In genomic region chr3:57519995-57520394, GRCm38 (mm10) we compare ENCODE assay signal across 18 mouse cellular contexts.
"Had no signal": no experiment of that assay in that cellular context is flagged by ENCODE, and none has a peak within 500 bp of the region (broad histone marks: within the 10 kb centered on the region; RNA-seq: fewer than 3 reads in every experiment).

No protein-coding gene starts in this region.

- H3K9me3 ChIP-seq: limb, embryonic 13.5 days; liver, embryonic 13.5 days; midbrain, embryonic 10.5 days; midbrain, embryonic 13.5 days; neural tube, embryonic 12.5 days; neural tube, embryonic 15.5 days had no signal

- H3K9ac ChIP-seq: limb, embryonic 13.5 days; liver, embryonic 13.5 days; midbrain, embryonic 13.5 days; neural tube, embryonic 12.5 days; neural tube, embryonic 15.5 days had no signal

- ATAC-seq: intestine, embryonic 16.5 days; midbrain, embryonic 13.5 days had no signal

- H3K4me3 ChIP-seq: limb, embryonic 13.5 days; liver, embryonic 13.5 days; megakaryocyte, embryonic 14.5 days; midbrain, embryonic 10.5 days; midbrain, embryonic 13.5 days; neural tube, embryonic 12.5 days; neural tube, embryonic 15.5 days had no signal

- H3K4me1 ChIP-seq: limb, embryonic 13.5 days; liver, embryonic 13.5 days; megakaryocyte, embryonic 14.5 days; midbrain, embryonic 10.5 days; midbrain, embryonic 13.5 days; neural tube, embryonic 12.5 days; neural tube, embryonic 15.5 days had no signal

- H3K27ac ChIP-seq: limb, embryonic 13.5 days; liver, embryonic 13.5 days; midbrain, embryonic 10.5 days; midbrain, embryonic 13.5 days; neural tube, embryonic 12.5 days; neural tube, embryonic 15.5 days had no signal

- H3K27me3 ChIP-seq: limb, embryonic 13.5 days; liver, embryonic 13.5 days; megakaryocyte, embryonic 14.5 days; midbrain, embryonic 13.5 days; neural tube, embryonic 12.5 days; neural tube, embryonic 15.5 days had no signal

- H3K36me3 ChIP-seq: liver, embryonic 13.5 days; midbrain, embryonic 10.5 days; midbrain, embryonic 13.5 days; neural tube, embryonic 12.5 days; neural tube, embryonic 15.5 days had no signal

- DNase-seq: kidney, adult 18-20 months; kidney, adult 9 months; kidney, postnatal 14 days; kidney, postnatal 4 days; left cerebral cortex, postnatal 4 days; liver, embryonic 13.5 days; lung, adult 2 months; retina, postnatal 1 day; right cerebral cortex, postnatal 25 days; spleen, adult 18-20 months; thymus, postnatal 25 days had no signal

- H3K4me2 ChIP-seq: limb, embryonic 13.5 days; liver, embryonic 13.5 days; midbrain, embryonic 13.5 days; neural tube, embryonic 12.5 days; neural tube, embryonic 15.5 days had no signal
